Mouse (Mus musculus): ENCODE measurements around the gene Jmy. TPM values are rescaled to one million over a fixed set of nuclear protein-coding genes. Genes with fewer than 3 reads are reported as not detected.

Gene Jmy
- total and polyA plus RNA-seq, 2 experiments from 2014 or later, result 7.8 to 22.0 TPM

- no peak overlapping the region for H3K9ac ChIP-seq (replicated peaks; ENCODE audit: low read length, poor library complexity, severe bottlenecking)
- ATAC-seq (ENCODE audit: low FRiP score) (no peak), DNase-seq (ENCODE audit: low spot score) (no peak)
- TF ChIP-seq CTCF (IDR thresholded peaks at IDR 0.05), result no peak
- H3K27me3 ChIP-seq (ENCODE audit: insufficient read depth, low read length), result no peaks in the 10 kb centered on the region
- WGBS, result 88% methylated on average over 4 of the region's 4 CpGs
- H3K27ac ChIP-seq (ENCODE audit: low read depth, low read length), result no peak overlapping the region
- no peaks in the 10 kb centered on the region for H3K9me3 ChIP-seq (ENCODE audit: low read length)
- H3K4me3 ChIP-seq (ENCODE audit: low read depth, low read length), result no peak overlapping the region
- H3K4me1 ChIP-seq (ENCODE audit: insufficient read depth, low read length), result no peaks in the 10 kb centered on the region
- H3K36me3 ChIP-seq (ENCODE audit: insufficient read depth, low read length), result peaks cover 16% of the 10 kb centered on the region; the same call in 1 of the 2 replicates
- no peak overlapping the region for H3K4me2 ChIP-seq (ENCODE audit: low read depth, low read length, poor library complexity, severe bottlenecking)
Observed at GRCm38 (mm10) chr13:93410343-93410742, 89.3 kb downstream of the Jmy start.

GRCm38 (mm10) chr13:93406855-93407254, 92.8 kb downstream of the Jmy start:
- DNase-seq (ENCODE audit: low spot score), result no peak
- WGBS, result 89% methylated on average over 5 of the region's 5 CpGs
- ATAC-seq (ENCODE audit: low FRiP score), result no peak
- Histone ChIP-seq H3K9ac (replicated peaks; ENCODE audit: low read length, poor library complexity, severe bottlenecking) (no peak overlapping the region), H3K27me3 (ENCODE audit: insufficient read depth, low read length) (no peaks in the 10 kb centered on the region), H3K4me2 (ENCODE audit: low read depth, low read length, poor library complexity, severe bottlenecking) (no peak overlapping the region), H3K9me3 (ENCODE audit: low read length) (no peaks in the 10 kb centered on the region), H3K4me1 (ENCODE audit: insufficient read depth, low read length) (no peaks in the 10 kb centered on the region), H3K36me3 (ENCODE audit: insufficient read depth, low read length) (peaks cover 16% of the 10 kb centered on the region; the same call in 1 of the 2 replicates), H3K4me3 (ENCODE audit: low read depth, low read length) (no peak overlapping the region), H3K27ac (ENCODE audit: low read depth, low read length) (no peak overlapping the region)
- TF ChIP-seq CTCF (IDR thresholded peaks at IDR 0.05), result no peak

GRCm38 (mm10) chr13:93401947-93402346, 97.7 kb downstream of the Jmy start:
- TF ChIP-seq CTCF (IDR thresholded peaks at IDR 0.05), result no peak
- DNase-seq (ENCODE audit: low spot score) (no peak), ATAC-seq (ENCODE audit: low FRiP score) (no peak)
- no peak overlapping the region for H3K4me3 ChIP-seq (ENCODE audit: low read depth, low read length)
- no peak overlapping the region for H3K4me2 ChIP-seq (ENCODE audit: low read depth, low read length, poor library complexity, severe bottlenecking)
- H3K36me3 ChIP-seq (ENCODE audit: insufficient read depth, low read length), result peaks cover 7% of the 10 kb centered on the region; the same call in 1 of the 2 replicates
- 94% methylated on average over 7 of the region's 7 CpGs for WGBS
- H3K4me1 ChIP-seq (ENCODE audit: insufficient read depth, low read length), result no peaks in the 10 kb centered on the region
- no peak overlapping the region for H3K9ac ChIP-seq (replicated peaks; ENCODE audit: low read length, poor library complexity, severe bottlenecking)
- no peak overlapping the region for H3K27ac ChIP-seq (ENCODE audit: low read depth, low read length)
- no peaks in the 10 kb centered on the region for H3K9me3 ChIP-seq (ENCODE audit: low read length)
- H3K27me3 ChIP-seq (ENCODE audit: insufficient read depth, low read length), result no peaks in the 10 kb centered on the region

GRCm38 (mm10) chr13:93399710-93400216, 99.8 kb downstream of the Jmy start:
- Histone ChIP-seq H3K36me3 (ENCODE audit: insufficient read depth, low read length) (peaks cover 2% of the 10 kb centered on the region; the same call in 1 of the 2 replicates), H3K4me2 (ENCODE audit: low read depth, low read length, poor library complexity, severe bottlenecking) (no peak overlapping the region), H3K27me3 (ENCODE audit: insufficient read depth, low read length) (no peaks in the 10 kb centered on the region), H3K27ac (ENCODE audit: low read depth, low read length) (no peak overlapping the region), H3K4me3 (ENCODE audit: low read depth, low read length) (no peak overlapping the region), H3K9me3 (ENCODE audit: low read length) (no peaks in the 10 kb centered on the region), H3K9ac (replicated peaks; ENCODE audit: low read length, poor library complexity, severe bottlenecking) (no peak overlapping the region), H3K4me1 (ENCODE audit: insufficient read depth, low read length) (no peaks in the 10 kb centered on the region)
- TF ChIP-seq CTCF (IDR thresholded peaks at IDR 0.05), result no peak
- no peak for DNase-seq (ENCODE audit: low spot score)
- WGBS, result 87% methylated on average over 5 of the region's 5 CpGs
- ATAC-seq (ENCODE audit: low FRiP score), result no peak

GRCm38 (mm10) chr13:93389242-93389625, 110.4 kb downstream of the Jmy start:
- H3K9ac ChIP-seq (replicated peaks; ENCODE audit: low read length, poor library complexity, severe bottlenecking), result no peak overlapping the region
- 48% methylated on average over 2 of the region's 2 CpGs for WGBS
- DNase-seq (ENCODE audit: low spot score) (peak; percentile 9), ATAC-seq (ENCODE audit: low FRiP score) (no peak)
- TF ChIP-seq CTCF (IDR thresholded peaks at IDR 0.05), result no peak
- H3K36me3 ChIP-seq (ENCODE audit: insufficient read depth, low read length), result peaks cover 7% of the 10 kb centered on the region; the same call in 1 of the 2 replicates
- no peak overlapping the region for H3K27ac ChIP-seq (ENCODE audit: low read depth, low read length)
- H3K4me1 ChIP-seq (ENCODE audit: insufficient read depth, low read length), result no peaks in the 10 kb centered on the region
- H3K9me3 ChIP-seq (ENCODE audit: low read length), result no peaks in the 10 kb centered on the region
- H3K4me2 ChIP-seq (ENCODE audit: low read depth, low read length, poor library complexity, severe bottlenecking), result no peak overlapping the region
- no peaks in the 10 kb centered on the region for H3K27me3 ChIP-seq (ENCODE audit: insufficient read depth, low read length)
- no peak overlapping the region for H3K4me3 ChIP-seq (ENCODE audit: low read depth, low read length)

GRCm38 (mm10) chr13:93388594-93389241, 110.9 kb downstream of the Jmy start:
- H3K27ac ChIP-seq (ENCODE audit: low read depth, low read length), result no peak overlapping the region
- no peak for DNase-seq (ENCODE audit: low spot score)
- H3K4me1 ChIP-seq (ENCODE audit: insufficient read depth, low read length), result no peaks in the 10 kb centered on the region
- H3K27me3 ChIP-seq (ENCODE audit: insufficient read depth, low read length), result no peaks in the 10 kb centered on the region
- no peak for ATAC-seq (ENCODE audit: low FRiP score)
- TF ChIP-seq CTCF (IDR thresholded peaks at IDR 0.05), result no peak
- H3K4me3 ChIP-seq (ENCODE audit: low read depth, low read length), result no peak overlapping the region
- H3K9me3 ChIP-seq (ENCODE audit: low read length), result no peaks in the 10 kb centered on the region
- no peak overlapping the region for H3K9ac ChIP-seq (replicated peaks; ENCODE audit: low read length, poor library complexity, severe bottlenecking)
- H3K36me3 ChIP-seq (ENCODE audit: insufficient read depth, low read length), result peaks cover 7% of the 10 kb centered on the region; the same call in 1 of the 2 replicates
- WGBS, result 68% methylated on average over 7 of the region's 7 CpGs
- no peak overlapping the region for H3K4me2 ChIP-seq (ENCODE audit: low read depth, low read length, poor library complexity, severe bottlenecking)

All from midbrain, postnatal 0 days (tissue).